ENCODE assay signal across 17 mouse cellular contexts in the genomic region with DNA sequence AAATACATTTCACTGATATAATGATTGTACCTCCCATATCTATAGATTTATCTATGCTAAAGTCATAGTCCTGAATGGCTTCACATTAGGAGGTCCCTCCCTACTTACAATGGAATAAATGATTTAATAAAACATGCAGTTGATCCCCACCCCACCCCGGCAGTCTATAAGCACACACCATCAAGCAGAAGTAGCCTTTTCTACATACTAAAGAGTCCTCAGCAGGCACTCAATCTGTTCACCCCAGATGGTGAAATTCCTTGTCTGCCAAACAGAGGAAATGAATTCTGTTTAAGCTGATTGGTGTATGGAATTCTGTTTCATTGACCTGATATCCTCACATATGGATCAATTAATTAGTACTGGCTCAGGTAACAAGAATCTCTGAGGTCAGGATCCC.
A peak's percentile ranks its signal among the peaks of the same experiment; 100 is the strongest.
DNase-seq lines count a peak whose midpoint lies in the region; ATAC-seq lines count a peak whose summit lies in the region.
"Had no signal": no experiment of that assay in that cellular context is flagged by ENCODE, and none has a peak within 500 bp of the region (broad histone marks: within the 10 kb centered on the region; RNA-seq: fewer than 3 reads in every experiment).

No protein-coding gene starts in this region.

- no peak overlapping the region for H3K9ac ChIP-seq in forebrain, embryonic 15.5 days (replicated peaks)
- no peak overlapping the region for H3K9ac ChIP-seq in forebrain, embryonic 11.5 days (ENCODE audit: low read length)
- H3K9ac ChIP-seq: heart, embryonic 12.5 days; lung, embryonic 14.5 days; neural tube, embryonic 12.5 days had no signal

- 59% methylated on average over 1 of the region's 1 CpGs for WGBS in forebrain, embryonic 15.5 days
- WGBS in forebrain, embryonic 11.5 days = 82% methylated on average over 1 of the region's 1 CpGs

- ATAC-seq in forebrain, embryonic 15.5 days (replicated peaks) = peak; percentile 83
- ATAC-seq in forebrain, embryonic 11.5 days (replicated peaks; ENCODE audit: low FRiP score) = no peak
- ATAC-seq: midbrain, embryonic 16.5 days had no signal

- no peaks in the 10 kb centered on the region for H3K9me3 ChIP-seq in forebrain, embryonic 15.5 days
- no peaks in the 10 kb centered on the region for H3K9me3 ChIP-seq in forebrain, embryonic 11.5 days (ENCODE audit: control insufficient read depth, low read length)
- H3K9me3 ChIP-seq: heart, embryonic 12.5 days; neural tube, embryonic 12.5 days had no signal

- no peak overlapping the region for H3K4me3 ChIP-seq in forebrain, embryonic 15.5 days
- H3K4me3 ChIP-seq in forebrain, embryonic 11.5 days (ENCODE audit: low read depth, low read length) = no peak overlapping the region
- H3K4me3 ChIP-seq: heart, embryonic 12.5 days; neural tube, embryonic 12.5 days had no signal

- DNase-seq in forebrain, embryonic 11.5 days (ENCODE audit: low spot score) = no peak
- peak; percentile 7 for DNase-seq in right cerebral cortex, postnatal 4 days
- no peak for DNase-seq in right cerebral cortex, postnatal 25 days
- DNase-seq in cerebellum, postnatal 36 days = peak; percentile 47 to 54
- DNase-seq in neural tube, embryonic 10.5 days (ENCODE audit: extremely low spot score, low spot score) = no peak
- no peak for DNase-seq in lung, adult 18-20 months
- DNase-seq in kidney, postnatal 10 days = no peak
- DNase-seq: gastrocnemius, postnatal 36 days; heart, postnatal 36 days; kidney, adult 8-10 months; lung, embryonic 14.5 days; thymus, postnatal 25 days had no signal

- H3K27ac ChIP-seq in forebrain, embryonic 15.5 days (replicated peaks) = peak overlapping the region; percentile 63
- no peak overlapping the region for H3K27ac ChIP-seq in forebrain, embryonic 11.5 days (ENCODE audit: low read depth, low read length)
- H3K27ac ChIP-seq: neural tube, embryonic 12.5 days; stomach, postnatal 0 days had no signal

- H3K27me3 ChIP-seq in forebrain, embryonic 15.5 days = no peaks in the 10 kb centered on the region
- no peaks in the 10 kb centered on the region for H3K27me3 ChIP-seq in forebrain, embryonic 11.5 days (ENCODE audit: control insufficient read depth, insufficient read depth, low read length)
- H3K27me3 ChIP-seq: heart, embryonic 12.5 days; neural tube, embryonic 12.5 days had no signal

- H3K4me2 ChIP-seq in forebrain, embryonic 15.5 days (replicated peaks) = no peak overlapping the region
- H3K4me2 ChIP-seq in forebrain, embryonic 11.5 days (ENCODE audit: low read depth, low read length, severe bottlenecking) = no peak overlapping the region
- H3K4me2 ChIP-seq: heart, embryonic 12.5 days; lung, embryonic 14.5 days; neural tube, embryonic 12.5 days had no signal

- H3K4me1 ChIP-seq in forebrain, embryonic 15.5 days = no peaks in the 10 kb centered on the region
- H3K4me1 ChIP-seq in forebrain, embryonic 11.5 days (replicated peaks; ENCODE audit: control insufficient read depth, insufficient read depth, low read length) = no peaks in the 10 kb centered on the region
- H3K4me1 ChIP-seq: heart, embryonic 12.5 days; neural tube, embryonic 12.5 days had no signal

- no peaks in the 10 kb centered on the region for H3K36me3 ChIP-seq in forebrain, embryonic 15.5 days
- H3K36me3 ChIP-seq in forebrain, embryonic 11.5 days (ENCODE audit: control insufficient read depth, insufficient read depth, low read length) = no peaks in the 10 kb centered on the region
- H3K36me3 ChIP-seq: heart, embryonic 12.5 days; neural tube, embryonic 12.5 days had no signal

Comparison
In these comparisons a context has a peak if more than half of its experiments do, and no peak if none do; other contexts are left out.
1. DNase-seq: peak in right cerebral cortex, postnatal 4 days (single experiment) and cerebellum, postnatal 36 days (2 of 2); none in forebrain, embryonic 11.5 days (single experiment), right cerebral cortex, postnatal 25 days (single experiment), neural tube, embryonic 10.5 days (single experiment), lung, adult 18-20 months (0 of 2) and kidney, postnatal 10 days (single experiment).